Mouse (Mus musculus): ENCODE data around the gene Pced1a.

DNA sequence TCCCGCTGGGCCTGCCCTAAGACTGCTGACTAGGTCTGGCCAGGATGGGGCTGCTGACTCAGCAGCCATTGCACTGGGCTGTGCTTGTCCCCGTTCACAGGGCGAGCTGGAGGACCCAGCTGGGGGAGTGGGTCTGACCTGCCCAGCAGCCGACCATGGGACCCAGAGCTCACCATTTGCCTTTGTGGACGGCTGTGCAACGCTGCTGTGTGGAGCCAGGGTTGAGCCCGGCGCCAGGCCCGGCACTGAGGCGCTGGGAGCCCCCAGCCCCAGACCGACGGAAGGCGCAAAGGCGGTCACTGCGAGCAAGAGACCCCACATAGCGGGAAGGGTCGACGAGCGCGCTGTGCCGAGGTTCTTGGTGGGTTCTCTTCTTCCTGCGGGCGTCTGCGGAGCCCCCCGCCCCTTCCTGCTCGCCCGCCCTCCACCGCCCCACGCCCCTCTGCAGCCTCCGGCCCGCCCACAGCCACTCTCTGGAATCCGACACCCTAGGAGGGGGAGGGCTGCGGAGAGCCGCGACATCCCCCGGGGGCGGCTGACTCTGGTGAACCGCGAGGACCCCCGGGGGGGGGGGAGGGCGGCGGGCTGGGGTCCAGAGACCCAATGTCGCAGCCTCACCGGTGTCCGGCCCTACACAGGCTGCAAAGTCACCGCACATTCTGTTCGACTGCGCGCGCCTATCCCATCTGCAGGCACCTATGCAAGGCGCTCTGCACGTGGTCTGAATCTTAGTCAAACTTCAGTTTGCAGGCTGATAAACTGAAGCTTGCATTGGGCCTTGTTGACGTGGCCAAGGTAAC lies 27.1 kb downstream of the Pced1a start, which contains the start of gene Cpxm1:
- no peak for TF ChIP-seq CTCF (IDR thresholded peaks at IDR 0.05; ENCODE audit: borderline replicate concordance, extremely low read depth, insufficient read depth, insufficient read length)
- no peak for TF ChIP-seq POLR2A (IDR thresholded peaks at IDR 0.05; ENCODE audit: borderline replicate concordance, extremely low read depth, insufficient read depth, insufficient read length, poor library complexity, severe bottlenecking)
